Mouse (Mus musculus): ENCODE results near the gene Pkp1. TPM values are rescaled to one million over a fixed set of nuclear protein-coding genes. Genes with fewer than 3 reads are reported as not detected.
A peak's percentile ranks its signal among the peaks of the same experiment; 100 is the strongest.

Gene Pkp1
- polyA plus RNA-seq, 1 experiment from 2014 or later: not detected

DNA sequence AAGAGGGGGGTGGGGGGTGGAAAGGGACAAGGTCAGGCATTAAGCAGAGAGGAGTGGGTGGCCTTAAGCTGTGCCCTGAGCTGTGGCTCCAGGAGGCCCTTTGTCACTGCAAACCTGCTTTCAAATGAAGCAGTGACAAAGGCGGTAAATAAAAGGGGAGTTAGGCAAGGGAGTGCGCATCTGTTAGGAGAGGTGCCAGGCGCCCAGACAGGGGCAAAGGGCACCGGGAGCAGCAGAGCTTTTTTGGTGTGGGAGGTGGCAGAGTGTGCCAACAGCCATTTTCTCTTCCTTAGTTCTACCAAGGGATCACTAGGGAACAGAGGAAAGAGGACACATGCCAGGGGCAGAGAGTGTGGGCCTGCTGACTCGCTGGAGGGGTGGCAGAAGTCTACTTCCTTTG, 1.8 kb downstream of the Pkp1 start:
- Histone ChIP-seq H3K4me1 (ENCODE audit: control insufficient read depth, low read depth, low read length) (no peaks in the 10 kb centered on the region), H3K4me2 (ENCODE audit: low read depth, low read length) (no peak overlapping the region), H3K27me3 (ENCODE audit: control insufficient read depth, insufficient read depth, low read depth, low read length) (peaks cover 79% of the 10 kb centered on the region), H3K9ac (ENCODE audit: low read depth, low read length) (no peak overlapping the region), H3K9me3 (replicated peaks; ENCODE audit: control insufficient read depth, low read length) (no peaks in the 10 kb centered on the region), H3K4me3 (ENCODE audit: low read depth, low read length) (no peak overlapping the region), H3K36me3 (ENCODE audit: control insufficient read depth, insufficient read depth) (no peaks in the 10 kb centered on the region), H3K27ac (ENCODE audit: low read length) (no peak overlapping the region)
- 15% methylated on average over 5 of the region's 5 CpGs for WGBS (ENCODE audit: insufficient replicate concordance)
- ATAC-seq (ENCODE audit: low read depth): no peak

DNA sequence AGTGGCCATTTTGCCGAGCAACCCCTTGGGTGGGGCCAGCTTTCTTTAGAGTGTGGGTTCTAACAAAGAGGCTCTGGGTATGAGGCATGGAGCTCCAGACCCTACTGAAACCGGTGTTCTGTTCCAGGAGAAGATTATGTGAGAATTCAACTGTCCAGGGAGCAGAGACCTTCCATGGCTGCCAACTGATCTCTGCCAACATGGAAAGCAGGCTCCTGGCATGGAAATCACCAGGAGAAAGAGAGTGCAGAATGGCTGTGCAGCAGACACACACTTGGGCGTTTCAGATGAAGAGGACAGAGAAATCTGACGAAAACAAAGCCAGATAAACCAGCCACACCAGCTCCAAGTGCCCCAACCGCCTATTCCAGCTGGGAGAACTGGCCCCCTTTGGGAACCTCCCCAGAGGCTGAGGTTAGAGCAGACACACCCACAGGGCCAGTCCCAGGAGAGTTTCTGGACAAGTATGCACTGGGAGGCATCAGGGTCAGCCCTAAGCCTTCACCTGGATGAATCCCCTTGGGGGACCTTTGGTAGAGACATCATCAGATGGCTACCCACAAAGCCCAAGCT, 2.4 kb downstream of the Pkp1 start:
- no peak overlapping the region for H3K9ac ChIP-seq (ENCODE audit: low read depth, low read length)
- no peak overlapping the region for H3K4me2 ChIP-seq (ENCODE audit: low read depth, low read length)
- H3K27me3 ChIP-seq (ENCODE audit: control insufficient read depth, insufficient read depth, low read depth, low read length): peaks cover 75% of the 10 kb centered on the region
- no peak overlapping the region for H3K4me3 ChIP-seq (ENCODE audit: low read depth, low read length)
- H3K4me1 ChIP-seq (ENCODE audit: control insufficient read depth, low read depth, low read length): no peaks in the 10 kb centered on the region
- H3K36me3 ChIP-seq (ENCODE audit: control insufficient read depth, insufficient read depth): no peaks in the 10 kb centered on the region
- WGBS (ENCODE audit: insufficient replicate concordance): 30% methylated on average over 5 of the region's 5 CpGs
- no peaks in the 10 kb centered on the region for H3K9me3 ChIP-seq (replicated peaks; ENCODE audit: control insufficient read depth, low read length)
- ATAC-seq (ENCODE audit: low read depth): no peak
- no peak overlapping the region for H3K27ac ChIP-seq (ENCODE audit: low read length)

DNA sequence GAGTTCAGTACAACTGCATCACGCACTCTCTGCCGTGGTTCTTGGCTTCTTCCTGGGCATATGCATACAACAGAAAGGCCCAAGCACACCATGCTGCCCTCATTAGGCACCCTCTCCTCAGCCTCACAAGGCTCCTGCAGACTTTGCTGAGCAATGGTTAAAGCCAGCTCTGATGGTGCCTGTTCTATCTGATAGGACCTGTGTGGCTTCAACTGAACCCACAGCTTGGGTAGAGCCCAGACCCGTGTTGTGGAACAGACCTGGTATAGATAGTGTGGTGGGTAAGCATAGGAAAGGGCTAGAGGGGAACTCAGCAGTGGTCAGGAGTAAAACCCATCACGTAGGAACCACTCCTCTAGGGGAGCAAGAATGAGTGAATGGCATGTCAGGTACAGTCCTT, 5.3 kb downstream of the Pkp1 start:
- Histone ChIP-seq H3K4me3 (ENCODE audit: low read depth, low read length) (no peak overlapping the region), H3K9ac (ENCODE audit: low read depth, low read length) (no peak overlapping the region), H3K9me3 (replicated peaks; ENCODE audit: control insufficient read depth, low read length) (no peaks in the 10 kb centered on the region), H3K4me2 (ENCODE audit: low read depth, low read length) (no peak overlapping the region), H3K4me1 (ENCODE audit: control insufficient read depth, low read depth, low read length) (no peaks in the 10 kb centered on the region), H3K36me3 (ENCODE audit: control insufficient read depth, insufficient read depth) (no peaks in the 10 kb centered on the region), H3K27ac (ENCODE audit: low read length) (no peak overlapping the region), H3K27me3 (ENCODE audit: control insufficient read depth, insufficient read depth, low read depth, low read length) (peaks cover 73% of the 10 kb centered on the region)
- no peak for ATAC-seq (ENCODE audit: low read depth)
- 37% methylated on average over 4 of the region's 4 CpGs for WGBS (ENCODE audit: insufficient replicate concordance)

DNA sequence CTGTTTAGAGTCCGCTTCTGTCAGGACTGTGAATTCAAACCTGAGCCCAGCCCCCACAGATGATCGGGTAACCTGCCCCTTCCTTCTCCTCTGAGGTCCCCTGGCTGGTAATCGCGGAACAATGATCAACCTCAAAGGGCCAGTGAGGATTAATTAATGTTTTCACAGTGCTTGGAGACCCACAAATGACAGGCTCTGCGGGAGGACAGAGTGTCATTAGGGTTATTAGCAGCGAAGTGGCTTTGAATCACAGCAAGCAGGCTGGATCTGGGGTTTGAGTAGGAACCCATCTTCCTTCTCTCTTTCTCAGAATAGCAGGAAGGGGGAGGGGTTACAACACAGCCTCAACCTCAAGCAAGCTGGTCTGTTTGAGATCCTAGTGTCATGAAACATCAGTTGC, 9.6 kb downstream of the Pkp1 start:
- Histone ChIP-seq H3K9me3 (replicated peaks; ENCODE audit: control insufficient read depth, low read length) (no peaks in the 10 kb centered on the region), H3K4me1 (ENCODE audit: control insufficient read depth, low read depth, low read length) (no peaks in the 10 kb centered on the region), H3K9ac (ENCODE audit: low read depth, low read length) (no peak overlapping the region), H3K27ac (ENCODE audit: low read length) (no peak overlapping the region), H3K27me3 (ENCODE audit: control insufficient read depth, insufficient read depth, low read depth, low read length) (peaks cover 35% of the 10 kb centered on the region), H3K4me2 (ENCODE audit: low read depth, low read length) (no peak overlapping the region), H3K36me3 (ENCODE audit: control insufficient read depth, insufficient read depth) (no peaks in the 10 kb centered on the region), H3K4me3 (ENCODE audit: low read depth, low read length) (no peak overlapping the region)
- 12% methylated on average over 6 of the region's 6 CpGs for WGBS (ENCODE audit: insufficient replicate concordance)
- ATAC-seq (ENCODE audit: low read depth): no peak

DNA sequence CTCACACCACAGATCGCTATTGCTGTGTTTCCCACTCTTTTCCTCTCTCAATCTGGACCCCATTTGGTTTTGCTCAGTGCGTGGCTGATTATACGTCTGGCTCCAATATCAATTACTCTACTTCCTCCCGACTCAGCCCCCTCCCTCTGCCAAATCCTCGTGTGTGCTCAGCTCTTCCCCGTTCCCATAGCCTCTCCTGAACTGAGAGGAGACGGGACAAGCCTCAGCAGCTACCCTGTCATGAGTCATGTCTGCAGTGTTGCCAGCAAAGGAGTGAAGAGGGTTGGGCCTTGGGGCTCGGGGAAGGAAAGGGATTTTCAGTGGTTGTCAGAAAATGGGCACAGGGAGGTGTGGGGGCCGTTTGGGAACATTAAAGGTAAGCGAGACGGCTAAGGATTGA, 12.3 kb downstream of the Pkp1 start:
- ATAC-seq (ENCODE audit: low read depth): no peak
- H3K4me3 ChIP-seq (ENCODE audit: low read depth, low read length): no peak overlapping the region
- WGBS (ENCODE audit: insufficient replicate concordance): 52% methylated on average over 11 of the region's 11 CpGs
- H3K9me3 ChIP-seq (replicated peaks; ENCODE audit: control insufficient read depth, low read length): no peaks in the 10 kb centered on the region
- H3K9ac ChIP-seq (ENCODE audit: low read depth, low read length): no peak overlapping the region
- no peaks in the 10 kb centered on the region for H3K4me1 ChIP-seq (ENCODE audit: control insufficient read depth, low read depth, low read length)
- H3K27me3 ChIP-seq (ENCODE audit: control insufficient read depth, insufficient read depth, low read depth, low read length): peaks cover 27% of the 10 kb centered on the region
- no peaks in the 10 kb centered on the region for H3K36me3 ChIP-seq (ENCODE audit: control insufficient read depth, insufficient read depth)
- H3K27ac ChIP-seq (ENCODE audit: low read length): no peak overlapping the region
- no peak overlapping the region for H3K4me2 ChIP-seq (ENCODE audit: low read depth, low read length)

DNA sequence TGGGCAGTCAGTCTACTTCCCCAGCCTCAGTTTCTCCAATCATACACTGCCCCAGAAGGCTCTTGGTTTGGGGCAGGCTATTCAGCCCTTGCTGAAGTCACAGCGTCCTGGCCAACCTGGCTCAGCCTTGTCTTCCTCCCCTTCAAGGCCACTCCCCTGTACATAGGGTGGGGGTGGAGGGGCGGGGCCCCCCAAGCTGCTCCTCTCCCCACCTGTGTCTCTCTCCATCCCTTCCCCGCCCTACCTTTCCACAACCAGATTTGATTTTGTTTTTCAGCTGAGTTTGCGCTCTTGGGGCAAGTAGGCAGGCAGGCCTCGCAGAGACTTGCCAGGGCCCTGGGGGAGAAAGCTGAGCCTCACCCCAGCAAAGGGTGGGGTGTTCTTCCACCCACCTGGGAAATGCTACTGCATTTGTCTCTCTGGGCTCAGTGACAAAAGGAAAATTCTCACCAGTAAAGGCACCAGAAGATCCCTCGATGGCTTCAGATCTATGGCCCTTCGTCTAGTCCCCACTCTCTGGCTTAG, 19.0 kb downstream of the Pkp1 start:
- no peak for ATAC-seq (ENCODE audit: low read depth)
- no peak overlapping the region for H3K4me2 ChIP-seq (ENCODE audit: low read depth, low read length)
- H3K27me3 ChIP-seq (ENCODE audit: control insufficient read depth, insufficient read depth, low read depth, low read length): peaks cover 3% of the 10 kb centered on the region; the same call in 1 of the 2 replicates
- 60% methylated on average over 7 of the region's 7 CpGs for WGBS (ENCODE audit: insufficient replicate concordance)
- no peak overlapping the region for H3K27ac ChIP-seq (ENCODE audit: low read length)
- H3K4me1 ChIP-seq (ENCODE audit: control insufficient read depth, low read depth, low read length): peaks cover 6% of the 10 kb centered on the region
- no peaks in the 10 kb centered on the region for H3K36me3 ChIP-seq (ENCODE audit: control insufficient read depth, insufficient read depth)
- H3K9me3 ChIP-seq (replicated peaks; ENCODE audit: control insufficient read depth, low read length): no peaks in the 10 kb centered on the region
- H3K9ac ChIP-seq (ENCODE audit: low read depth, low read length): no peak overlapping the region
- H3K4me3 ChIP-seq (ENCODE audit: low read depth, low read length): no peak overlapping the region

DNA sequence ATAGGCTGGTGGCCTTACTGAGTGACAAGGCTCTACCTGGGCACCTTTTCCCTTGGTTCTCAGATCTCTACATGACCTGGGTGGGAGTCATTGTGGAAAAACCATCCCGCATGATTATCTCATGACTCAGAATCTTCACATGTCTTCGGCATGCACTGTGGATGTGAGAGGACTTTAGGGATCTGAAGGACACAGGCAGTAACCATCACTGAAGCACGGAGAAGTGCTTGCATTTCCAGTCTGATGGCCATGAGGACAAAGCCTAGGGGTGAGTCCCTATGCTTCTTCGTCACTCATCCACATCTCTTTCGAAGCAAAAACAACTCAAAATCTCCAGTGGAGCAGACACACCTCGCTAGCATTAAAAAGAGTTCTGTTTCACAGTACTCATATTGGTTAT, 19.7 kb downstream of the Pkp1 start:
- no peak overlapping the region for H3K4me2 ChIP-seq (ENCODE audit: low read depth, low read length)
- no peak overlapping the region for H3K9ac ChIP-seq (ENCODE audit: low read depth, low read length)
- no peaks in the 10 kb centered on the region for H3K36me3 ChIP-seq (ENCODE audit: control insufficient read depth, insufficient read depth)
- H3K27me3 ChIP-seq (ENCODE audit: control insufficient read depth, insufficient read depth, low read depth, low read length): peaks cover 3% of the 10 kb centered on the region; the same call in 1 of the 2 replicates
- H3K27ac ChIP-seq (ENCODE audit: low read length): no peak overlapping the region
- H3K4me3 ChIP-seq (ENCODE audit: low read depth, low read length): no peak overlapping the region
- peaks cover 7% of the 10 kb centered on the region for H3K4me1 ChIP-seq (ENCODE audit: control insufficient read depth, low read depth, low read length)
- no peaks in the 10 kb centered on the region for H3K9me3 ChIP-seq (replicated peaks; ENCODE audit: control insufficient read depth, low read length)
- 62% methylated on average over 6 of the region's 6 CpGs for WGBS (ENCODE audit: insufficient replicate concordance)
- no peak for ATAC-seq (ENCODE audit: low read depth)

DNA sequence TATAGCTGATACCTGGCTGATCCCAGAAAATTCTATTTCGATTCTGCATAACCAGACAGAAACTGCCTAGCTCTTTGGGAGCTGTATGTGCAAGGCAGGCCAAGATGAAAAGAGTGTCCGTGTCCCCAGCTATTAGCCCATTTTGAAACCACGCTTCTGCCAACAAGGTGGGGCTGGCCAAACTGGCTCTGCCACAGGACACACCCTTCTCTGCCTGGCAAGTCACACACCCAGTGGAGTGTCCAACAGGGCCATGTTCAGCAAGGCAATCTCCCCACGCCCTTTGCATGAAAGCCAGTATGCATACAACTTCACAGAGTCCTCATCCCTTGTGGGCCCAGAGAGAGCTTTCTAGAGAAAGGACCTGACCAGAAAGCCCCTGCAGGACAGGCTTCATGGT, 23.6 kb downstream of the Pkp1 start:
- Histone ChIP-seq H3K27me3 (ENCODE audit: control insufficient read depth, insufficient read depth, low read depth, low read length) (peaks cover 7% of the 10 kb centered on the region; the same call in 1 of the 2 replicates), H3K36me3 (ENCODE audit: control insufficient read depth, insufficient read depth) (no peaks in the 10 kb centered on the region), H3K9me3 (replicated peaks; ENCODE audit: control insufficient read depth, low read length) (no peaks in the 10 kb centered on the region), H3K27ac (ENCODE audit: low read length) (no peak overlapping the region), H3K4me1 (ENCODE audit: control insufficient read depth, low read depth, low read length) (peaks cover 7% of the 10 kb centered on the region), H3K9ac (ENCODE audit: low read depth, low read length) (no peak overlapping the region), H3K4me2 (ENCODE audit: low read depth, low read length) (no peak overlapping the region), H3K4me3 (ENCODE audit: low read depth, low read length) (no peak overlapping the region)
- WGBS (ENCODE audit: insufficient replicate concordance): 62% methylated on average over 4 of the region's 4 CpGs
- ATAC-seq (ENCODE audit: low read depth): 0 out of 2 replicates have a peak, but pooled peaks have one; percentile 45

DNA sequence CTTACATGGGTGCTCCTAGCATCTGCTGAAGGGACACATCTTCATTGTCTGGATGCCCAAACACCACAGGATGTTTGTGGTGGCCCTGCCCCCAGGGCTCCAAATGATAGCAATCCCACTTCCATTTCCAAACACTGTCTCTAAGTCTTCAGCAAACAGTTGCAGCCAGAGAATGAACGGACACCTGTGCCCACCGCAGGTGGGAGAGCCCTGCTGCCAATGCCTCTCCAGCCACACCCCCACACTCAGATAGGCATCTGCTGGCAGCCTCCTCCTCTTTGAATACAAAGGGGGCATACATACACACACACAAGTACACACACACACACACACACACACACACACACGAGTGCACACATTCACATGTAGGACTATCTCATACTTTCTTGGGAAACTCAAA, 25.6 kb downstream of the Pkp1 start:
- Histone ChIP-seq H3K4me2 (ENCODE audit: low read depth, low read length) (no peak overlapping the region), H3K4me3 (ENCODE audit: low read depth, low read length) (no peak overlapping the region), H3K9ac (ENCODE audit: low read depth, low read length) (no peak overlapping the region), H3K27ac (ENCODE audit: low read length) (no peak overlapping the region), H3K9me3 (replicated peaks; ENCODE audit: control insufficient read depth, low read length) (no peaks in the 10 kb centered on the region), H3K4me1 (ENCODE audit: control insufficient read depth, low read depth, low read length) (peaks cover 7% of the 10 kb centered on the region), H3K36me3 (ENCODE audit: control insufficient read depth, insufficient read depth) (no peaks in the 10 kb centered on the region), H3K27me3 (ENCODE audit: control insufficient read depth, insufficient read depth, low read depth, low read length) (peaks cover 4% of the 10 kb centered on the region; the same call in 1 of the 2 replicates)
- WGBS (ENCODE audit: insufficient replicate concordance): 65% methylated on average over 3 of the region's 3 CpGs
- ATAC-seq (ENCODE audit: low read depth): no peak

All from liver, embryonic 16.5 days (tissue).